Comparison of ENCODE assay signal across 10 mouse cellular contexts in genomic region chr7:143437231-143437893, GRCm38 (mm10). TPM values are rescaled to one million over a fixed set of nuclear protein-coding genes. Genes with fewer than 3 reads are reported as not detected.
A peak's percentile ranks its signal among the peaks of the same experiment; 100 is the strongest.
DNase-seq lines count a peak whose midpoint lies in the region; ATAC-seq lines count a peak whose summit lies in the region.
"Had no signal": no experiment of that assay in that cellular context is flagged by ENCODE, and none has a peak within 500 bp of the region (broad histone marks: within the 10 kb centered on the region; RNA-seq: fewer than 3 reads in every experiment).

No protein-coding gene starts in this region.

- peak overlapping the region; percentile 49 for H3K4me3 ChIP-seq in kidney, embryonic 14.5 days (ENCODE audit: low read length)
- H3K4me3 ChIP-seq in embryonic facial prominence, embryonic 15.5 days (replicated peaks): peak overlapping the region; percentile 49
- H3K4me3 ChIP-seq in limb, embryonic 11.5 days (ENCODE audit: low read depth, low read length): peak overlapping the region; percentile 35
- peak overlapping the region; percentile 40 for H3K4me3 ChIP-seq in neural tube, embryonic 12.5 days

- H3K4me2 ChIP-seq in kidney, embryonic 14.5 days (replicated peaks; ENCODE audit: low read depth, low read length): peak overlapping the region; percentile 97
- H3K4me2 ChIP-seq in embryonic facial prominence, embryonic 15.5 days (replicated peaks): peak overlapping the region; percentile 90
- H3K4me2 ChIP-seq in limb, embryonic 11.5 days (ENCODE audit: low read depth, severe bottlenecking): peak overlapping the region; percentile 87
- H3K4me2 ChIP-seq in neural tube, embryonic 12.5 days (replicated peaks): peak overlapping the region; percentile 74

- ATAC-seq in kidney, embryonic 14.5 days (ENCODE audit: low FRiP score, low TSS enrichment): peak; percentile 51
- ATAC-seq in embryonic facial prominence, embryonic 15.5 days (ENCODE audit: insufficient number of reproducible peaks, low FRiP score, low TSS enrichment, low read depth): 0 out of 2 replicates have a peak, but pooled peaks have one; percentile 29
- ATAC-seq in limb, embryonic 11.5 days (ENCODE audit: insufficient number of reproducible peaks, low FRiP score, low TSS enrichment, low read depth): peak; percentile 63; the same call in 1 of the 2 replicates
- peak; percentile 55 for ATAC-seq in neural tube, embryonic 12.5 days (ENCODE audit: low FRiP score, low read depth)

- peaks cover 10% of the 10 kb centered on the region for H3K4me1 ChIP-seq in kidney, embryonic 14.5 days (ENCODE audit: control insufficient read depth, insufficient read depth, low read length)
- peaks cover 20% of the 10 kb centered on the region for H3K4me1 ChIP-seq in embryonic facial prominence, embryonic 15.5 days
- peaks cover 19% of the 10 kb centered on the region; the same call in 1 of the 2 replicates for H3K4me1 ChIP-seq in limb, embryonic 11.5 days (ENCODE audit: control insufficient read depth, insufficient read depth, low read length)
- H3K4me1 ChIP-seq in neural tube, embryonic 12.5 days: peaks cover 29% of the 10 kb centered on the region

- 20% methylated on average over 17 of the region's 18 CpGs for WGBS in kidney, embryonic 14.5 days
- 21% methylated on average over 18 of the region's 18 CpGs for WGBS in embryonic facial prominence, embryonic 15.5 days
- WGBS in limb, embryonic 11.5 days: 16% methylated on average over 18 of the region's 18 CpGs
- 14% methylated on average over 18 of the region's 18 CpGs for WGBS in neural tube, embryonic 12.5 days

- H3K27ac ChIP-seq in kidney, embryonic 14.5 days (ENCODE audit: low read depth, low read length): no peak overlapping the region
- no peak overlapping the region; the same call in 1 of the 2 replicates for H3K27ac ChIP-seq in embryonic facial prominence, embryonic 15.5 days (replicated peaks)
- peak overlapping the region; percentile 37 for H3K27ac ChIP-seq in limb, embryonic 11.5 days (replicated peaks; ENCODE audit: low read depth, low read length)
- peak overlapping the region; percentile 37; the same call in 1 of the 2 replicates for H3K27ac ChIP-seq in neural tube, embryonic 12.5 days

- no peaks in the 10 kb centered on the region for H3K27me3 ChIP-seq in kidney, embryonic 14.5 days (ENCODE audit: control insufficient read depth, insufficient read depth, low read length)
- peaks cover under 1% of the 10 kb centered on the region; the same call in 1 of the 2 replicates for H3K27me3 ChIP-seq in embryonic facial prominence, embryonic 15.5 days
- H3K27me3 ChIP-seq in limb, embryonic 11.5 days (ENCODE audit: control insufficient read depth, insufficient read depth, low read length): no peaks in the 10 kb centered on the region
- 0 out of 2 replicates have a peak, but pooled peaks cover 7% of the 10 kb centered on the region for H3K27me3 ChIP-seq in neural tube, embryonic 12.5 days (replicated peaks)

- DNase-seq in kidney, adult 18-20 months: no peak
- no peak for DNase-seq in limb, embryonic 11.5 days (ENCODE audit: low spot score)
- no peak for DNase-seq in cerebellum, postnatal 36 days
- no peak for DNase-seq in retina, postnatal 1 day
- DNase-seq in frontal cortex, postnatal 25 days (ENCODE audit: low spot score in 2 of 2): no peak
- DNase-seq: cerebellum, adult 18-20 months had no signal

- H3K9ac ChIP-seq in kidney, embryonic 14.5 days (ENCODE audit: low read depth, low read length): peak overlapping the region; percentile 77
- peak overlapping the region; percentile 53 for H3K9ac ChIP-seq in embryonic facial prominence, embryonic 15.5 days
- peak overlapping the region; percentile 79 for H3K9ac ChIP-seq in limb, embryonic 11.5 days (ENCODE audit: low read length)
- peak overlapping the region; percentile 71 for H3K9ac ChIP-seq in neural tube, embryonic 12.5 days

- H3K36me3 ChIP-seq in kidney, embryonic 14.5 days (ENCODE audit: control insufficient read depth, insufficient read depth, low read length): no peaks in the 10 kb centered on the region
- H3K36me3 ChIP-seq in embryonic facial prominence, embryonic 15.5 days: no peaks in the 10 kb centered on the region
- no peaks in the 10 kb centered on the region for H3K36me3 ChIP-seq in limb, embryonic 11.5 days (ENCODE audit: control insufficient read depth, insufficient read depth, low read length)
- H3K36me3 ChIP-seq in neural tube, embryonic 12.5 days: no peaks in the 10 kb centered on the region
- H3K36me3 ChIP-seq: G1E had no signal

- no peaks in the 10 kb centered on the region for H3K9me3 ChIP-seq in kidney, embryonic 14.5 days (ENCODE audit: control insufficient read depth, low read length)
- H3K9me3 ChIP-seq in embryonic facial prominence, embryonic 15.5 days (replicated peaks): no peaks in the 10 kb centered on the region
- no peaks in the 10 kb centered on the region for H3K9me3 ChIP-seq in limb, embryonic 11.5 days (ENCODE audit: control insufficient read depth, low read length)
- no peaks in the 10 kb centered on the region for H3K9me3 ChIP-seq in neural tube, embryonic 12.5 days
- H3K9me3 ChIP-seq: G1E had no signal

RNA-seq across cellular contexts. Expression of gene Cdkn1c, which starts 23.5 kb away (rescaled TPM):
- 1,196 and 1,506 TPM in 2 replicates for polyA plus RNA-seq in kidney, embryonic 14.5 days (2014; fragmentation: Nextera tagmentation; extraction: Ambion mirVana)
- 1,694 and 1,933 TPM in 2 replicates for polyA plus RNA-seq in embryonic facial prominence, embryonic 15.5 days (2015; fragmentation: Nextera tagmentation; extraction: Ambion mirVana)
- polyA plus RNA-seq in limb, embryonic 11.5 days (2014; fragmentation: Nextera tagmentation; extraction: Ambion mirVana): 1,044 and 1,081 TPM in 2 replicates
- 1,329 and 1,332 TPM in 2 replicates for polyA plus RNA-seq in neural tube, embryonic 12.5 days (2016; fragmentation: Nextera tagmentation; extraction: Ambion mirVana)

RNA-seq across cellular contexts. Expression of gene Slc22a18, which starts 36.2 kb away (rescaled TPM):
- 4.4 and 4.7 TPM in 2 replicates for polyA plus RNA-seq in kidney, embryonic 14.5 days (2014; fragmentation: Nextera tagmentation; extraction: Ambion mirVana)
- 3.6 and 4.0 TPM in 2 replicates for polyA plus RNA-seq in embryonic facial prominence, embryonic 15.5 days (2015; fragmentation: Nextera tagmentation; extraction: Ambion mirVana)
- 0.96 and 0.97 TPM in 2 replicates for polyA plus RNA-seq in limb, embryonic 11.5 days (2014; fragmentation: Nextera tagmentation; extraction: Ambion mirVana)
- 0.52 and 0.85 TPM in 2 replicates for polyA plus RNA-seq in neural tube, embryonic 12.5 days (2016; fragmentation: Nextera tagmentation; extraction: Ambion mirVana)

Comparison
In these comparisons a context has a peak if more than half of its experiments do, and no peak if none do; other contexts are left out.
1. H3K27ac ChIP-seq: peak in limb, embryonic 11.5 days (single experiment) and neural tube, embryonic 12.5 days (single experiment); none in kidney, embryonic 14.5 days (single experiment) and embryonic facial prominence, embryonic 15.5 days (single experiment).
2. Peak in every context shown above with its lines, with median percentiles within 50 percentile points of each other: ATAC-seq, H3K4me2 ChIP-seq, H3K4me3 ChIP-seq and H3K9ac ChIP-seq.